1 mouse cellular context compared by ENCODE assay signal in the genomic region with DNA sequence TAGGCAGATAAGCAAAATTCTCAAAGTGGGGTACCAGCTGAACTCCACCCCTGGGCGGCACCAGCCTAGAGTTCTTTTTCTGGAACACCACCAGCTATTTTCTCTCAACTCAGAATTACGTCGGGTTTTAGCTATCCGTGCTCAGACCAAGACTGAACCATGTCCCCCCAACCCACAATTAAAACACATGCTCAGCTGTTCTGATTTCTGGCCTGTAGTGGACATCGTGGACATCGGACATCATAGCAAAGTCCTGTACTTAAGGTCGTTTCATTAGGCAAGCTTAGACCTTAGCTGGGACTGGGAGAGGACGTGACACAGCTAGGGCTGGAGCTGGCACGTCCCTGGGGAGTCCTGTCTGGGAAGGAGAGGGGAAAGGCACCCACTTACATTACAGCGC.
TF ChIP-seq lines count a peak whose summit lies in the region.

No protein-coding gene starts in this region.

TF ChIP-seq in CH12.LX, 34 proteins besides CTCF, POLR2A, EP300 and RAD21 (continued from another document):
- 0 out of 2 replicates have a peak, but pooled peaks have one; percentile 28 for TF ChIP-seq BHLHE40 (IDR thresholded peaks at IDR 0.05; ENCODE audit: low read depth, low read length)
- TF ChIP-seq SMC3 (IDR thresholded peaks at IDR 0.05; ENCODE audit: low read depth, low read length), result no peak
- no peak for TF ChIP-seq MXI1 (IDR thresholded peaks at IDR 0.05; ENCODE audit: low read depth, low read length)
